Mouse (Mus musculus) CH12.LX (cell line): ENCODE measurements around the gene Asic2. TPM values are rescaled to one million over a fixed set of nuclear protein-coding genes. Genes with fewer than 3 reads are reported as not detected.
"Not testable (repeated sequence)": the region's sequence is repeated elsewhere in the genome, so short reads cannot be mapped to it uniquely, and the experiment has no call there.

Experiments used
- DNase-seq: peaks from one replicate; pipeline ENCODE4 v3.0.0-alpha.2; 2013; ENCODE audit errors: extremely low read depth
- H3K27ac ChIP-seq: 2 replicates; pipeline ENCODE4 v1.5.1; 2012; ENCODE audit warnings: low read depth, mild to moderate bottlenecking, control low read depth, moderate library complexity; ENCODE audit not compliant: insufficient read depth
- H3K27me3 ChIP-seq: replicated peaks from 2 replicates; pipeline ENCODE3; 2012; ENCODE audit warnings: inconsistent platforms
- H3K36me3 ChIP-seq, 2 experiments: replicated peaks in 1 of 2; 2 replicates each; pipeline versions ENCODE3 to v1.6.1; 2012; ENCODE audit warnings: inconsistent platforms in 1 of 2, low read length in 1 of 2, mild to moderate bottlenecking in 1 of 2, mixed read lengths in 1 of 2, moderate library complexity in 1 of 2; ENCODE audit not compliant: control insufficient read depth in 1 of 2, insufficient read depth in 1 of 2
- H3K4me1 ChIP-seq, 2 experiments: 2 replicates each; pipeline ENCODE4 v1.6.1; 2012; ENCODE audit warnings: inconsistent platforms in 1 of 2, moderate library complexity in 1 of 2; ENCODE audit not compliant: insufficient read depth in 2 of 2, control insufficient read depth in 1 of 2
- H3K4me2 ChIP-seq: 2 replicates; pipeline ENCODE4 v1.6.1; 2012; ENCODE audit warnings: low read depth, mild to moderate bottlenecking, control low read depth; ENCODE audit not compliant: poor library complexity, insufficient read depth, severe bottlenecking
- H3K4me3 ChIP-seq, 3 experiments: fragments of 150-350 bp in 1 of 3; sonication (generic) in 1 of 3; replicated peaks in 1 of 3; 2 replicates each; pipeline versions ENCODE3 to v1.5.1; 2011 to 2012; ENCODE audit warnings: low read depth in 2 of 3, low read length in 2 of 3, mild to moderate bottlenecking in 2 of 3, moderate library complexity in 2 of 3, control low read depth in 1 of 3, improper control_type of control experiment in 1 of 3, inconsistent platforms in 1 of 3, mixed read lengths in 1 of 3; ENCODE audit not compliant: poor library complexity in 1 of 3
- H3K79me2 ChIP-seq: replicated peaks from 2 replicates; pipeline ENCODE4 v1.6.1; 2012; ENCODE audit warnings: mild to moderate bottlenecking, moderate library complexity; ENCODE audit not compliant: control insufficient read depth, poor library complexity, insufficient read depth, severe bottlenecking; ENCODE audit errors: extremely low read depth
- H3K9ac ChIP-seq: 2 replicates; pipeline ENCODE4 v1.6.1; 2012; ENCODE audit warnings: low read depth, mild to moderate bottlenecking, control low read depth, moderate library complexity; ENCODE audit not compliant: insufficient read depth
- H3K9me3 ChIP-seq: replicated peaks from 2 replicates; pipeline ENCODE3; 2012; ENCODE audit warnings: low read length, inconsistent platforms, mixed read lengths
- BHLHE40 ChIP-seq: IDR thresholded peaks from 2 replicates; pipeline ENCODE4 v1.6.1; 2011; ENCODE audit warnings: mild to moderate bottlenecking, low read depth, low read length, improper control_type of control experiment
- CHD1 ChIP-seq: IDR thresholded peaks from 2 replicates; pipeline ENCODE4 v1.6.1; 2012; ENCODE audit warnings: low read depth, low read length, improper control_type of control experiment, inconsistent platforms
- CTCF ChIP-seq, 2 experiments: IDR thresholded peaks in 1 of 2; conservative IDR thresholded peaks in 1 of 2; 2 replicates each; pipeline ENCODE4 v1.5.1; 2011 to 2012; ENCODE audit warnings: low read depth in 2 of 2, low read length in 2 of 2, improper control_type of control experiment in 1 of 2, inconsistent platforms in 1 of 2, mild to moderate bottlenecking in 1 of 2, moderate library complexity in 1 of 2
- E2F4 ChIP-seq: IDR thresholded peaks from 2 replicates; pipeline ENCODE4 v1.6.1; 2011; ENCODE audit warnings: low read depth, low read length, improper control_type of control experiment; ENCODE audit not compliant: insufficient replicate concordance
- ELF1 ChIP-seq: IDR thresholded peaks from 2 replicates; pipeline ENCODE4 v1.6.1; 2014; ENCODE audit warnings: low read depth, mild to moderate bottlenecking, inconsistent platforms, low read length, improper control_type of control experiment
- EP300 ChIP-seq: IDR thresholded peaks from 2 replicates; pipeline ENCODE4 v1.6.1; 2011; ENCODE audit warnings: low read length, improper control_type of control experiment
- GABPA ChIP-seq: IDR thresholded peaks from 2 replicates; pipeline ENCODE4 v1.6.1; 2012; ENCODE audit warnings: low read depth, low read length, improper control_type of control experiment, inconsistent platforms; ENCODE audit not compliant: insufficient replicate concordance
- IRF4 ChIP-seq: IDR thresholded peaks from 2 replicates; pipeline ENCODE4 v1.6.1; 2014; ENCODE audit warnings: low read depth, mild to moderate bottlenecking, inconsistent platforms, low read length, improper control_type of control experiment
- JUN ChIP-seq: IDR thresholded peaks from 2 replicates; pipeline ENCODE4 v1.6.1; 2011; ENCODE audit warnings: low read depth, mild to moderate bottlenecking, low read length, improper control_type of control experiment, moderate library complexity; ENCODE audit not compliant: insufficient read depth
- JUND ChIP-seq: conservative IDR thresholded peaks from 2 replicates; pipeline ENCODE4 v1.6.1; 2011; ENCODE audit warnings: low read depth, low read length, improper control_type of control experiment
- MAX ChIP-seq: IDR thresholded peaks from 2 replicates; pipeline ENCODE4 v1.6.1; 2011; ENCODE audit warnings: low read length, improper control_type of control experiment
- MYC ChIP-seq: IDR thresholded peaks from 2 replicates; pipeline ENCODE4 v1.6.1; 2011; ENCODE audit warnings: low read depth, mild to moderate bottlenecking, improper control_type of control experiment, low read length
- NELFE ChIP-seq: IDR thresholded peaks from 2 replicates; pipeline ENCODE4 v1.6.1; 2011; ENCODE audit warnings: low read depth, low read length, improper control_type of control experiment
- PAX5 ChIP-seq: IDR thresholded peaks from 2 replicates; pipeline ENCODE4 v1.6.1; 2012; ENCODE audit warnings: low read length, inconsistent platforms, mixed read lengths
- RAD21 ChIP-seq: IDR thresholded peaks from 2 replicates; pipeline ENCODE4 v1.6.1; 2011; ENCODE audit warnings: low read depth, mild to moderate bottlenecking, low read length, improper control_type of control experiment, moderate library complexity
- SIN3A ChIP-seq: IDR thresholded peaks from 2 replicates; pipeline ENCODE4 v1.6.1; 2012; ENCODE audit warnings: low read length, improper control_type of control experiment, inconsistent platforms
- SMC3 ChIP-seq: IDR thresholded peaks from 2 replicates; pipeline ENCODE4 v1.6.1; 2011; ENCODE audit warnings: low read depth, low read length, improper control_type of control experiment
- TCF12 ChIP-seq: IDR thresholded peaks from 2 replicates; pipeline ENCODE4 v1.6.1; 2014; ENCODE audit warnings: low read depth, mild to moderate bottlenecking, inconsistent platforms, low read length, improper control_type of control experiment
- UBTF ChIP-seq: IDR thresholded peaks from 2 replicates; pipeline ENCODE4 v1.6.1; 2012; ENCODE audit warnings: low read depth, mild to moderate bottlenecking, inconsistent platforms, low read length, improper control_type of control experiment, moderate library complexity
- USF1 ChIP-seq: IDR thresholded peaks from 2 replicates; pipeline ENCODE4 v1.6.1; 2014; ENCODE audit warnings: low read depth, mild to moderate bottlenecking, inconsistent platforms, low read length, improper control_type of control experiment
- ZC3H11A ChIP-seq: IDR thresholded peaks from 2 replicates; pipeline ENCODE4 v1.6.1; 2012; ENCODE audit warnings: low read depth, mild to moderate bottlenecking, inconsistent platforms, low read length, improper control_type of control experiment
- ZKSCAN1 ChIP-seq: IDR thresholded peaks from 2 replicates; pipeline ENCODE4 v1.6.1; 2012; ENCODE audit warnings: low read depth, inconsistent platforms, low read length, improper control_type of control experiment, borderline replicate concordance
- ZMIZ1 ChIP-seq: IDR thresholded peaks from 2 replicates; pipeline ENCODE4 v1.6.1; 2012; ENCODE audit warnings: low read depth, mild to moderate bottlenecking, inconsistent platforms, low read length, improper control_type of control experiment
- ZNF384 ChIP-seq: IDR thresholded peaks from 2 replicates; pipeline ENCODE4 v1.6.1; 2012; ENCODE audit warnings: low read depth, low read length, improper control_type of control experiment, inconsistent platforms
- dilution Hi-C: fragments of 300-500 bp; cut with MboI; formaldehyde crosslinking; loops from 2 replicates; pipeline ENCODE4 v1.14.3; 2020; ENCODE audit warnings: low sequenced_read_pairs; ENCODE audit not compliant: extremely low pct_unique_long_range_greater_than_20kb, extremely low pct_ligation_motif_present
- in situ Hi-C: fragments of 300-500 bp; cut with MboI; formaldehyde crosslinking; loops from 3 replicates; pipeline ENCODE4 v1.14.3; 2019; ENCODE audit warnings: low sequenced_read_pairs, low pct_ligation_motif_present, low pct_unique_long_range_greater_than_20kb, mixed read lengths
- polyA plus RNA-seq: library from polyadenylated mRNA; unstranded; fragments of >175 nt; gene quantifications from 2 replicates; pipeline ENCODE4 v1.2.1, GENCODE M21; 2012; ENCODE audit warnings: low read depth; ENCODE audit not compliant: insufficient read length
- total RNA-seq, 2 experiments: library from RNA; depleted of rRNA; stranded (reverse); fragments of 300-350 nt in 1 of 2; fragments of >200 nt in 1 of 2; gene quantifications; 2 replicates each; pipeline ENCODE4 v1.2.3; 2012 to 2014

Asic2 gene
- total and polyA plus RNA-seq, 3 experiments = not detected

DNA sequence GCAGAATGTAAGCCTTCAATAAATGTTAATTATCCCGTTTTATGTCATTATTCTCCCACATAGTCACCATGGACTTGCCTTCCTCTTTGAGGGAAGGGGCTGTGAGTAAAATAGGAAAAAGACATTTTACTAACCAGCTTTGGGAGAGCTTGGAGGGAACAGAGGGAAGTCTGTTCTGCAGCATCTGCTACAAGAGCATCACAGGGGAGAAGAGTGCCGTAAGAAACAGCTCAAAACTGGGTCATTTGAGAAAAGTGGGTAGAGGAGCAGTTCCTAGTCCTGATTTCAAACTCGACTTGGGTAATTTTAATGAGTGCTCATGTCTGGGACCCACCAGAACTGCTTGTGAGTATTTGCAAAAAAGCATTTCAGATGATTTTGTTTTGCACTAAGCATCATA, 707.0 kb downstream of the Asic2 start:
- in situ Hi-C loops = no loop called here
- Histone ChIP-seq H3K4me2 (no peak overlapping the region), H3K79me2 (no peaks in the 10 kb centered on the region), H3K4me3 (no peak overlapping the region), H3K9ac (no peak overlapping the region), H3K36me3 (no peaks in the 10 kb centered on the region), H3K27ac (no peak overlapping the region), H3K27me3 (peaks cover 21% of the 10 kb centered on the region), H3K4me1 (peaks cover 6 to 19% of the 10 kb centered on the region in 2 experiments), H3K9me3 (no peaks in the 10 kb centered on the region)
- no peak for DNase-seq
- no peak for TF ChIP-seq ZMIZ1
- no peak for TF ChIP-seq CHD1
- TF ChIP-seq ZC3H11A = no peak
- TF ChIP-seq USF1 = no peak
- no peak for TF ChIP-seq ZKSCAN1
- no peak for TF ChIP-seq SIN3A
- no peak for TF ChIP-seq IRF4
- no peak for TF ChIP-seq MAX
- no peak for TF ChIP-seq NELFE
- TF ChIP-seq ELF1 = no peak
- no peak for TF ChIP-seq ZNF384
- no peak for TF ChIP-seq MYC
- TF ChIP-seq GABPA = no peak
- dilution Hi-C loops = no loop called here

DNA sequence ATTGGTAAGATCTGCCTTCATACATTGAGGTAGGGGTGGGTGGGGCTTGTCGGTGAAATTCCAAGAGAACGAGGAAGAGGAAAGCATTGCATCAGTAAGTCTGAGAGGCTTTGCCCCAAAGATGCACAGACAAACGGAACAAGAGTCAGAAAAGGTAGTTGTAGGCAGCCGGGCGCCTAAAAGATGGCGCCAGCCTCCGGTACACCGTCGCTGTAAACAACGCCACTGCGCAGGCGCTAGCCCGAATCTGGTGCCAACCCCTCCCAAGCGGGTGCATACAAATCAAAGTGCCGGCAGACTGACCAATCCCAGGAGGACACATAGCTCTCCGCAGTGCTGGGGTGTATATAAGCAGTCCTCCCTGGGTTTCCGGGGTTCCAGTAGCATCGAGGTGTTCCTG, 727.1 kb downstream of the Asic2 start:
- H3K4me3 ChIP-seq, H3K79me2 ChIP-seq, H3K4me1 ChIP-seq, dilution Hi-C loops, H3K9ac ChIP-seq, H3K4me2 ChIP-seq, in situ Hi-C loops, DNase-seq, H3K36me3 ChIP-seq, H3K27ac ChIP-seq, H3K9me3 ChIP-seq: not testable (repeated sequence)
- H3K27me3 ChIP-seq = peaks cover 71% of the 10 kb centered on the region

DNA sequence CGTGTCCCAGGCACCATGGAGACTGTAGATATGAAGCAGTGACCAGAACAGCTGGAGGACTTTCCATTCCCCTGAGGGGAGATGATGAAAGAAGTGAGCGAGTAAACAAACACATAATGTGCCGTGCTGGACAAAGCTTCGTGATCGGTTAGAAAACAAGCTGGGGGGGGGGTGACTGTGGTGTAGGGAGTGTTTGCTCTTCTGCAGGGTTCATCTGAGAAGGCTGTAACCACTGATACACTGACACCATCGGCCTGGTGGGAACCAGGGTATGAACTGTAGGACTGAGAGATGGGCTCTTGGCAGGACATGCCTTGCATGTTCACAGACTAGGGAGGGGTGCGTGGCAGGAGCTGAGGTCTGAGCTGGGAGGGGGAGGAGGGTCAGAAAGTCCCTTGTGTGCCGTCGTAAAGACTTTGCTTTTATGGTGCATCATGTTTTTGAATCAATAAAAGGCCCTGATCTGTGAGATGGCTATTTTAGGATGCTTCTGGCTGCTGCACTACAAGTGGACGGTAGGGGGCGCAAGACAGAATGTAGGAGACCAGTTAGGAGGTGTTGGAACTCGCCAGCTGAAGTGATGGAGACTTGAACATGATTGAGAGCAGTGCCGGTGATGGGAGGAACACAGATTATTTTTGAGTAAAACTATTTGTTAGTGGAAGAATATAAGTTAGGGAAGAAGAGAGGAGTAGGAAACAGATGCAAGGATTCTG, 728.1 kb downstream of the Asic2 start:
- H3K36me3 ChIP-seq = no peaks in the 10 kb centered on the region
- TF ChIP-seq GABPA = no peak
- no peak for TF ChIP-seq E2F4
- no peak for TF ChIP-seq BHLHE40
- TF ChIP-seq TCF12 = no peak
- TF ChIP-seq SMC3 = peak; percentile 93
- TF ChIP-seq JUND = no peak
- TF ChIP-seq CTCF (conservative IDR thresholded peaks at IDR 0.05 in 1 of 2, IDR thresholded peaks at IDR 0.05 in 1 of 2; ENCODE audit: low read depth in 2 of 2, low read length in 2 of 2) = peak; percentile 85 to 91
- no peak for TF ChIP-seq JUN
- no peak for TF ChIP-seq EP300
- peak; percentile 66 for TF ChIP-seq RAD21
- TF ChIP-seq PAX5 = no peak
- TF ChIP-seq ZMIZ1 = no peak
- TF ChIP-seq UBTF = 0 out of 2 replicates have a peak, but pooled peaks have one; percentile 51
- TF ChIP-seq MYC = no peak
- H3K27me3 ChIP-seq = peaks cover 70% of the 10 kb centered on the region
- peaks cover 0 to 3% of the 10 kb centered on the region in 2 experiments; a peak in 2 of 4 replicates for H3K4me1 ChIP-seq
- peak; percentile 63 for DNase-seq
- H3K9me3 ChIP-seq = no peaks in the 10 kb centered on the region
- H3K27ac ChIP-seq = no peak overlapping the region
- H3K4me2 ChIP-seq = peak overlapping the region; percentile 47; the same call in 1 of the 2 replicates
- no peak overlapping the region for H3K4me3 ChIP-seq
- H3K9ac ChIP-seq = no peak overlapping the region
- in situ Hi-C loops = no loop called here
- H3K79me2 ChIP-seq = no peaks in the 10 kb centered on the region
- dilution Hi-C loops = no loop called here
